Mouse (Mus musculus): Measurements from ENCODE around the gene Tsnax. TPM values are rescaled to one million over a fixed set of nuclear protein-coding genes. Genes with fewer than 3 reads are reported as not detected.

Gene Tsnax
- polyA plus RNA-seq, 1 experiment: 13.9 TPM

DNA sequence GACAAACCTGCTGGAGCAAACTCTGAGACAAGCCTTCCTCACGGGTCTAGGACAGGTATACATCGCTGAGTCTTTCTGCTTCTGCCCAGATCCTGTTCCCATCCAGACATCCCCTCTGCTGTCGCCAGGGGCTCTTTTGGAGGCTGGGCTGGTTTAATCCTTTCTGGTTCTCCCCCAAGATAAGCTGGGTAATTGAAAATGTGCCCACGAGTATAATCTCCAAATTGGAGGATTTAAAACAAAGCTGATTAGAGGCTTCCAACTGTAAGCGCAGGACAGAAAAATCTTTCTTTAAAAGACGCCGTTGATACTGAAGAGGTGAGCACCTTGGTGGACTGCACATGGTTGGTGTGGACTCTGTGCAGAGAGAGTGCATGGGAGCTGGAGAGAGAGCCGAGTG, 64.5 kb downstream of the Tsnax start:
- 85% methylated on average over 8 of the region's 8 CpGs for WGBS
- Histone ChIP-seq H3K4me3 (replicated peaks; ENCODE audit: control insufficient read depth, low read depth, low read length) (no peak overlapping the region), H3K27ac (ENCODE audit: control insufficient read depth, insufficient read depth, low read depth, low read length, poor library complexity) (no peak overlapping the region), H3K4me1 (ENCODE audit: control insufficient read depth, insufficient read depth, low read length) (no peaks in the 10 kb centered on the region)
- TF ChIP-seq CTCF (IDR thresholded peaks at IDR 0.05; ENCODE audit: control insufficient read depth, insufficient read depth, low read length): no peak

GRCm38 (mm10) chr8:125078771-125079384, 66.1 kb downstream of the Tsnax start:
- WGBS: 82% methylated on average over 9 of the region's 9 CpGs
- no peak for TF ChIP-seq POLR2A (IDR thresholded peaks at IDR 0.05; ENCODE audit: borderline replicate concordance, control insufficient read depth, low read depth, low read length)
- no peak for TF ChIP-seq CTCF (IDR thresholded peaks at IDR 0.05; ENCODE audit: control insufficient read depth, insufficient read depth, low read length)
- peaks cover 1% of the 10 kb centered on the region; the same call in 1 of the 2 replicates for H3K4me1 ChIP-seq (ENCODE audit: control insufficient read depth, insufficient read depth, low read length)
- no peak overlapping the region for H3K27ac ChIP-seq (ENCODE audit: control insufficient read depth, insufficient read depth, low read depth, low read length, poor library complexity)
- H3K4me3 ChIP-seq (replicated peaks; ENCODE audit: control insufficient read depth, low read depth, low read length): no peak overlapping the region

GRCm38 (mm10) chr8:125080388-125081344, 67.9 kb downstream of the Tsnax start:
- H3K4me1 ChIP-seq (ENCODE audit: control insufficient read depth, insufficient read depth, low read length): peaks cover 1% of the 10 kb centered on the region; the same call in 1 of the 2 replicates
- no peak for TF ChIP-seq POLR2A (IDR thresholded peaks at IDR 0.05; ENCODE audit: borderline replicate concordance, control insufficient read depth, low read depth, low read length)
- TF ChIP-seq CTCF (IDR thresholded peaks at IDR 0.05; ENCODE audit: control insufficient read depth, insufficient read depth, low read length): no peak
- no peak overlapping the region for H3K4me3 ChIP-seq (replicated peaks; ENCODE audit: control insufficient read depth, low read depth, low read length)
- 87% methylated on average over 19 of the region's 19 CpGs for WGBS
- no peak overlapping the region for H3K27ac ChIP-seq (ENCODE audit: control insufficient read depth, insufficient read depth, low read depth, low read length, poor library complexity)

GRCm38 (mm10) chr8:125083746-125084145, 70.9 kb downstream of the Tsnax start:
- H3K4me1 ChIP-seq (ENCODE audit: control insufficient read depth, insufficient read depth, low read length): peaks cover 1% of the 10 kb centered on the region; the same call in 1 of the 2 replicates
- no peak overlapping the region for H3K27ac ChIP-seq (ENCODE audit: control insufficient read depth, insufficient read depth, low read depth, low read length, poor library complexity)
- no peak for TF ChIP-seq POLR2A (IDR thresholded peaks at IDR 0.05; ENCODE audit: borderline replicate concordance, control insufficient read depth, low read depth, low read length)
- no peak for TF ChIP-seq CTCF (IDR thresholded peaks at IDR 0.05; ENCODE audit: control insufficient read depth, insufficient read depth, low read length)
- no peak overlapping the region for H3K4me3 ChIP-seq (replicated peaks; ENCODE audit: control insufficient read depth, low read depth, low read length)
- WGBS: 9% methylated on average over 4 of the region's 4 CpGs

Other genes with a start within 250 kb of the Tsnax start
- not detected in 2 replicates for gene Trim67, start 219.9 kb upstream of the Tsnax start, polyA plus RNA-seq (2011; ENCODE audit: insufficient read depth, insufficient read length, low replicate concordance, missing spikeins)
- 32.3 and 41.2 TPM in 2 replicates for gene Gnpat, start 150.0 kb upstream of the Tsnax start, polyA plus RNA-seq (2011; ENCODE audit: insufficient read depth, insufficient read length, low replicate concordance, missing spikeins)
- 12.8 and 22.0 TPM in 2 replicates for gene 2810004N23Rik, start 149.9 kb upstream of the Tsnax start, polyA plus RNA-seq (2011; ENCODE audit: insufficient read depth, insufficient read length, low replicate concordance, missing spikeins)
- gene Exoc8, start 115.3 kb upstream of the Tsnax start, polyA plus RNA-seq (2011; ENCODE audit: insufficient read depth, insufficient read length, low replicate concordance, missing spikeins): 6.0 and 13.3 TPM in 2 replicates
- gene Sprtn, start 115.1 kb upstream of the Tsnax start, polyA plus RNA-seq (2011; ENCODE audit: insufficient read depth, insufficient read length, low replicate concordance, missing spikeins): 11.8 and 13.8 TPM in 2 replicates
- gene Egln1, start 63.7 kb upstream of the Tsnax start, polyA plus RNA-seq (2011; ENCODE audit: insufficient read depth, insufficient read length, low replicate concordance, missing spikeins): 4.3 and 7.1 TPM in 2 replicates
- gene Disc1, start 41.2 kb downstream of the Tsnax start, polyA plus RNA-seq (2011; ENCODE audit: insufficient read depth, insufficient read length, low replicate concordance, missing spikeins): 1.2 and 1.5 TPM in 2 replicates